In genomic region chr19:29596985-29597384, GRCm38 (mm10) we compare ENCODE assay signal across 9 mouse cellular contexts. TPM values are rescaled to one million over a fixed set of nuclear protein-coding genes. Genes with fewer than 3 reads are reported as not detected.
DNase-seq lines count a peak whose midpoint lies in the region; ATAC-seq and TF ChIP-seq lines count a peak whose summit lies in the region.
"Had no signal": no experiment of that assay in that cellular context is flagged by ENCODE, and none has a peak within 500 bp of the region (broad histone marks: within the 10 kb centered on the region; RNA-seq: fewer than 3 reads in every experiment).

No protein-coding gene starts in this region.

- no peak overlapping the region for H3K4me2 ChIP-seq in midbrain, postnatal 0 days (ENCODE audit: low read depth, low read length, poor library complexity, severe bottlenecking)
- no peak overlapping the region for H3K4me2 ChIP-seq in midbrain, embryonic 16.5 days (ENCODE audit: low read length)
- H3K4me2 ChIP-seq in liver, embryonic 13.5 days = no peak overlapping the region
- H3K4me2 ChIP-seq: stomach, embryonic 15.5 days had no signal

- no peak for ATAC-seq in midbrain, postnatal 0 days (ENCODE audit: low FRiP score)
- ATAC-seq in midbrain, embryonic 16.5 days = no peak
- no peak for ATAC-seq in Patski
- peak; percentile 55; the same call in 1 of the 2 replicates for ATAC-seq in liver, embryonic 13.5 days (ENCODE audit: low read depth)

- no peak overlapping the region for H3K27ac ChIP-seq in midbrain, postnatal 0 days (ENCODE audit: low read depth, low read length)
- no peak overlapping the region for H3K27ac ChIP-seq in midbrain, embryonic 16.5 days (ENCODE audit: low read length)
- no peak overlapping the region for H3K27ac ChIP-seq in liver, embryonic 13.5 days
- no peak overlapping the region for H3K27ac ChIP-seq in embryonic facial prominence, embryonic 10.5 days (replicated peaks)
- H3K27ac ChIP-seq: stomach, embryonic 15.5 days had no signal

- 0 out of 2 replicates have a peak, but pooled peaks have one; percentile 14 for TF ChIP-seq CTCF in midbrain, postnatal 0 days (IDR thresholded peaks at IDR 0.05)
- TF ChIP-seq CTCF in Patski (IDR thresholded peaks at IDR 0.05) = peak; percentile 48

- DNase-seq in midbrain, postnatal 0 days (ENCODE audit: low spot score) = no peak
- DNase-seq in Patski (ENCODE audit: low read depth, low spot score) = no peak
- DNase-seq in liver, embryonic 13.5 days = peak; percentile 24
- DNase-seq in thymus, postnatal 14 days = peak; percentile 56
- no peak for DNase-seq in embryonic facial prominence, embryonic 10.5 days (ENCODE audit: low spot score)
- DNase-seq in left cerebral cortex, adult 9 months (ENCODE audit: low spot score in 2 of 2) = no peak
- DNase-seq in kidney, adult 11 months = no peak

- in situ Hi-C loops in Patski (cut with MboI; ENCODE audit: low pct_unique_long_range_greater_than_20kb) = no loop called here

- H3K4me3 ChIP-seq in midbrain, postnatal 0 days (ENCODE audit: low read depth, low read length) = no peak overlapping the region
- no peak overlapping the region for H3K4me3 ChIP-seq in midbrain, embryonic 16.5 days (ENCODE audit: low read depth, low read length)
- no peak overlapping the region for H3K4me3 ChIP-seq in liver, embryonic 13.5 days (replicated peaks)
- H3K4me3 ChIP-seq in embryonic facial prominence, embryonic 10.5 days = no peak overlapping the region
- H3K4me3 ChIP-seq: stomach, embryonic 15.5 days had no signal

- H3K27me3 ChIP-seq in midbrain, postnatal 0 days (ENCODE audit: insufficient read depth, low read length) = no peaks in the 10 kb centered on the region
- H3K27me3 ChIP-seq in midbrain, embryonic 16.5 days (ENCODE audit: control insufficient read depth, insufficient read depth, low read depth, low read length) = no peaks in the 10 kb centered on the region
- H3K27me3 ChIP-seq in Patski = no peaks in the 10 kb centered on the region
- no peaks in the 10 kb centered on the region for H3K27me3 ChIP-seq in liver, embryonic 13.5 days
- no peaks in the 10 kb centered on the region for H3K27me3 ChIP-seq in embryonic facial prominence, embryonic 10.5 days (replicated peaks; ENCODE audit: low read depth, poor library complexity, severe bottlenecking)
- H3K27me3 ChIP-seq: stomach, embryonic 15.5 days had no signal

- H3K36me3 ChIP-seq in midbrain, postnatal 0 days (ENCODE audit: insufficient read depth, low read length) = peaks cover 27% of the 10 kb centered on the region
- H3K36me3 ChIP-seq in midbrain, embryonic 16.5 days (ENCODE audit: control insufficient read depth, insufficient read depth, low read length) = peaks cover 11% of the 10 kb centered on the region
- H3K36me3 ChIP-seq in liver, embryonic 13.5 days = peaks cover 36% of the 10 kb centered on the region
- peaks cover 92% of the 10 kb centered on the region for H3K36me3 ChIP-seq in embryonic facial prominence, embryonic 10.5 days (replicated peaks)

- no peaks in the 10 kb centered on the region for H3K9me3 ChIP-seq in midbrain, postnatal 0 days (ENCODE audit: low read length)
- H3K9me3 ChIP-seq in midbrain, embryonic 16.5 days (replicated peaks; ENCODE audit: control insufficient read depth, low read length, poor library complexity, severe bottlenecking) = no peaks in the 10 kb centered on the region
- H3K9me3 ChIP-seq in liver, embryonic 13.5 days (replicated peaks) = no peaks in the 10 kb centered on the region
- H3K9me3 ChIP-seq in embryonic facial prominence, embryonic 10.5 days = no peaks in the 10 kb centered on the region
- H3K9me3 ChIP-seq: stomach, embryonic 15.5 days had no signal

- no peaks in the 10 kb centered on the region for H3K4me1 ChIP-seq in midbrain, postnatal 0 days (ENCODE audit: insufficient read depth, low read length)
- H3K4me1 ChIP-seq in midbrain, embryonic 16.5 days (ENCODE audit: control insufficient read depth, insufficient read depth, low read length) = no peaks in the 10 kb centered on the region
- no peaks in the 10 kb centered on the region for H3K4me1 ChIP-seq in liver, embryonic 13.5 days (replicated peaks)
- no peaks in the 10 kb centered on the region for H3K4me1 ChIP-seq in embryonic facial prominence, embryonic 10.5 days
- H3K4me1 ChIP-seq: stomach, embryonic 15.5 days had no signal

- WGBS in midbrain, postnatal 0 days = 95% methylated on average over 2 of the region's 2 CpGs
- 100% methylated on average over 2 of the region's 2 CpGs for WGBS in midbrain, embryonic 16.5 days
- WGBS in liver, embryonic 13.5 days (ENCODE audit: insufficient replicate concordance) = 72% methylated on average over 2 of the region's 2 CpGs
- 97% methylated on average over 2 of the region's 2 CpGs for WGBS in embryonic facial prominence, embryonic 10.5 days

- POLR2A ChIA-PET in Patski (lab: Charles Lee) = no interaction called here

- CTCF ChIA-PET in Patski (lab: Charles Lee) = interaction anchor here (1.2 to 2.5 kb wide), 3 partner anchors 13 to 27 kb away, joined by 3 to 9 read pairs (median 7); no protein-coding TSS in a partner anchor

- H3K9ac ChIP-seq in midbrain, postnatal 0 days (replicated peaks; ENCODE audit: low read length, poor library complexity, severe bottlenecking) = no peak overlapping the region
- H3K9ac ChIP-seq in midbrain, embryonic 16.5 days (ENCODE audit: low read depth, low read length) = no peak overlapping the region
- no peak overlapping the region for H3K9ac ChIP-seq in liver, embryonic 13.5 days
- H3K9ac ChIP-seq: stomach, embryonic 15.5 days had no signal

RNA-seq across cellular contexts. Expression of gene Ermp1, which starts 51.2 kb away (rescaled TPM):
- 15.8 and 27.6 TPM in 2 replicates for total RNA-seq in midbrain, postnatal 0 days (2014; rRNA removed)
- polyA plus RNA-seq in midbrain, postnatal 0 days (2015; fragmentation: Nextera tagmentation; extraction: Ambion mirVana) = 7.7 and 9.6 TPM in 2 replicates
- polyA plus RNA-seq in midbrain, embryonic 16.5 days (2015; fragmentation: Nextera tagmentation; extraction: Ambion mirVana) = 9.4 and 10.9 TPM in 2 replicates
- polyA plus RNA-seq in Patski (2021) = 94.4 TPM
- 9.0 and 10.9 TPM in 2 replicates for polyA plus RNA-seq in liver, embryonic 13.5 days (2015; fragmentation: Nextera tagmentation; extraction: Ambion mirVana)
- polyA plus RNA-seq in embryonic facial prominence, embryonic 10.5 days (2016; fragmentation: Nextera tagmentation; extraction: Ambion mirVana) = 16.9 and 17.7 TPM in 2 replicates

Comparison
In these comparisons a context has a peak if more than half of its experiments do, and no peak if none do; other contexts are left out.
1. DNase-seq: peak in liver, embryonic 13.5 days (single experiment) and thymus, postnatal 14 days (single experiment); none in midbrain, postnatal 0 days (single experiment), Patski (single experiment), embryonic facial prominence, embryonic 10.5 days (single experiment), left cerebral cortex, adult 9 months (0 of 2) and kidney, adult 11 months (single experiment).